Mouse (Mus musculus): Measurements from ENCODE around the gene U2surp. TPM values are rescaled to one million over a fixed set of nuclear protein-coding genes. Genes with fewer than 3 reads are reported as not detected.
A peak's percentile ranks its signal among the peaks of the same experiment; 100 is the strongest.
"Not testable (repeated sequence)": the region's sequence is repeated elsewhere in the genome, so short reads cannot be mapped to it uniquely, and the experiment has no call there.

Gene U2surp
- total and polyA plus RNA-seq, 3 experiments = 3.4 to 39.9 (median 31.9) TPM

GRCm38 (mm10) chr9:95472926-95473325 lies 38.9 kb downstream of the U2surp start:
- DNase-seq = no peak
- TF ChIP-seq EP300 (IDR thresholded peaks at IDR 0.05; ENCODE audit: insufficient read depth, low read depth, low read length) (no peak), CTCF (IDR thresholded peaks at IDR 0.05) (peak; percentile 81), POLR2A (IDR thresholded peaks at IDR 0.05; ENCODE audit: insufficient read depth, low read depth, low read length) (no peak)
- WGBS = 84% methylated on average over 1 of the region's 1 CpGs
- Histone ChIP-seq H3K27me3 (ENCODE audit: control insufficient read depth, insufficient read depth, low read length) (no peaks in the 10 kb centered on the region), H3K79me2 (replicated peaks; ENCODE audit: control insufficient read depth, insufficient read depth, low read length) (no peaks in the 10 kb centered on the region), H3K36me3 (ENCODE audit: control insufficient read depth, insufficient read depth, low read length) (peaks cover 8% of the 10 kb centered on the region), H3K4me1 (ENCODE audit: control insufficient read depth, insufficient read depth, low read length) (no peaks in the 10 kb centered on the region), H3K27ac (no peak overlapping the region), H3K4me3 (no peak overlapping the region), H3K9ac (ENCODE audit: low read depth, low read length) (no peak overlapping the region)
- intact Hi-C loops (cut with DNase I) = no loop called here

- DNase-seq; H3K27ac ChIP-seq; H3K36me3 ChIP-seq (ENCODE audit: control insufficient read depth, insufficient read depth, low read length); H3K4me1 ChIP-seq (ENCODE audit: control insufficient read depth, insufficient read depth, low read length); H3K27me3 ChIP-seq (ENCODE audit: control insufficient read depth, insufficient read depth, low read length); H3K9ac ChIP-seq (ENCODE audit: low read depth, low read length); H3K79me2 ChIP-seq (replicated peaks; ENCODE audit: control insufficient read depth, insufficient read depth, low read length); intact Hi-C loops (cut with DNase I); H3K4me3 ChIP-seq: not testable (repeated sequence)
- WGBS = 95% methylated on average over 7 of the region's 7 CpGs
These were observed 42.7 kb downstream of the U2surp start for GRCm38 (mm10) chr9:95469011-95469576.

- 89% methylated on average over 1 of the region's 1 CpGs for WGBS
- DNase-seq = no peak
- TF ChIP-seq POLR2A (IDR thresholded peaks at IDR 0.05; ENCODE audit: insufficient read depth, low read depth, low read length) = no peak
- TF ChIP-seq EP300 (IDR thresholded peaks at IDR 0.05; ENCODE audit: insufficient read depth, low read depth, low read length) = no peak
- peak; percentile 41 for TF ChIP-seq CTCF (IDR thresholded peaks at IDR 0.05)
- no peak overlapping the region for H3K27ac ChIP-seq
- H3K27me3 ChIP-seq (ENCODE audit: control insufficient read depth, insufficient read depth, low read length) = no peaks in the 10 kb centered on the region
- intact Hi-C loops (cut with DNase I) = no loop called here
- H3K79me2 ChIP-seq (replicated peaks; ENCODE audit: control insufficient read depth, insufficient read depth, low read length) = no peaks in the 10 kb centered on the region
- H3K4me1 ChIP-seq (ENCODE audit: control insufficient read depth, insufficient read depth, low read length) = no peaks in the 10 kb centered on the region
- H3K36me3 ChIP-seq (ENCODE audit: control insufficient read depth, insufficient read depth, low read length) = no peaks in the 10 kb centered on the region; the same call in 1 of the 2 replicates
- no peak overlapping the region for H3K9ac ChIP-seq (ENCODE audit: low read depth, low read length)
- H3K4me3 ChIP-seq = no peak overlapping the region
These were observed 47.8 kb downstream of the U2surp start for GRCm38 (mm10) chr9:95464028-95464427.

GRCm38 (mm10) chr9:95451931-95452330 lies 59.9 kb downstream of the U2surp start:
- H3K9ac ChIP-seq (ENCODE audit: low read depth, low read length) = no peak overlapping the region
- no peaks in the 10 kb centered on the region for H3K4me1 ChIP-seq (ENCODE audit: control insufficient read depth, insufficient read depth, low read length)
- no peak overlapping the region for H3K4me3 ChIP-seq
- H3K27me3 ChIP-seq (ENCODE audit: control insufficient read depth, insufficient read depth, low read length) = no peaks in the 10 kb centered on the region
- 35% methylated on average over 3 of the region's 3 CpGs for WGBS
- no peak for DNase-seq
- no peaks in the 10 kb centered on the region for H3K36me3 ChIP-seq (ENCODE audit: control insufficient read depth, insufficient read depth, low read length)
- no peak overlapping the region for H3K27ac ChIP-seq
- no peaks in the 10 kb centered on the region for H3K79me2 ChIP-seq (replicated peaks; ENCODE audit: control insufficient read depth, insufficient read depth, low read length)
- TF ChIP-seq EP300 (IDR thresholded peaks at IDR 0.05; ENCODE audit: insufficient read depth, low read depth, low read length) (no peak), POLR2A (IDR thresholded peaks at IDR 0.05; ENCODE audit: insufficient read depth, low read depth, low read length) (no peak), CTCF (IDR thresholded peaks at IDR 0.05) (no peak)
- intact Hi-C loops (cut with DNase I) = loop anchor here (5.0 kb wide), 1 partner anchor 715 kb away; no protein-coding TSS in a partner anchor

GRCm38 (mm10) chr9:95450586-95450985 lies 61.2 kb downstream of the U2surp start:
- Histone ChIP-seq H3K9ac (ENCODE audit: low read depth, low read length) (no peak overlapping the region), H3K4me1 (ENCODE audit: control insufficient read depth, insufficient read depth, low read length) (no peaks in the 10 kb centered on the region), H3K4me3 (no peak overlapping the region), H3K36me3 (ENCODE audit: control insufficient read depth, insufficient read depth, low read length) (no peaks in the 10 kb centered on the region), H3K27me3 (ENCODE audit: control insufficient read depth, insufficient read depth, low read length) (no peaks in the 10 kb centered on the region), H3K27ac (no peak overlapping the region), H3K79me2 (replicated peaks; ENCODE audit: control insufficient read depth, insufficient read depth, low read length) (no peaks in the 10 kb centered on the region)
- 72% methylated on average over 8 of the region's 8 CpGs for WGBS
- intact Hi-C loops (cut with DNase I) = loop anchor here (5.0 kb wide), 1 partner anchor 713 kb away; no protein-coding TSS in a partner anchor
- TF ChIP-seq CTCF (IDR thresholded peaks at IDR 0.05) = no peak
- TF ChIP-seq EP300 (IDR thresholded peaks at IDR 0.05; ENCODE audit: insufficient read depth, low read depth, low read length) = no peak
- no peak for TF ChIP-seq POLR2A (IDR thresholded peaks at IDR 0.05; ENCODE audit: insufficient read depth, low read depth, low read length)
- no peak for DNase-seq

GRCm38 (mm10) chr9:95442321-95442731 lies 69.5 kb downstream of the U2surp start:
- TF ChIP-seq EP300 (IDR thresholded peaks at IDR 0.05; ENCODE audit: insufficient read depth, low read depth, low read length) (no peak), POLR2A (IDR thresholded peaks at IDR 0.05; ENCODE audit: insufficient read depth, low read depth, low read length) (no peak), CTCF (IDR thresholded peaks at IDR 0.05) (peak; percentile 36)
- no peak overlapping the region for H3K4me3 ChIP-seq
- no peak for DNase-seq
- no peak overlapping the region for H3K9ac ChIP-seq (ENCODE audit: low read depth, low read length)
- 14% methylated on average over 13 of the region's 13 CpGs for WGBS
- intact Hi-C loops (cut with DNase I) = no loop called here
- H3K79me2 ChIP-seq (replicated peaks; ENCODE audit: control insufficient read depth, insufficient read depth, low read length) = no peaks in the 10 kb centered on the region
- H3K4me1 ChIP-seq (ENCODE audit: control insufficient read depth, insufficient read depth, low read length) = no peaks in the 10 kb centered on the region
- H3K27me3 ChIP-seq (ENCODE audit: control insufficient read depth, insufficient read depth, low read length) = no peaks in the 10 kb centered on the region
- no peak overlapping the region for H3K27ac ChIP-seq
- no peaks in the 10 kb centered on the region for H3K36me3 ChIP-seq (ENCODE audit: control insufficient read depth, insufficient read depth, low read length)
